Mouse (Mus musculus) right cerebral cortex, adult 18-20 months (tissue): ENCODE results near the gene Yy1.

ENCODE experiments used
- DNase-seq: peaks from one replicate; pipeline ENCODE4 v3.0.0; 2022; ENCODE audit warnings: mixed read lengths

Gene Yy1

GRCm38 (mm10) chr12:108865007-108865494 is 72.3 kb downstream of the Yy1 start:
- DNase-seq, result no peak

- no peak for DNase-seq
Measured at GRCm38 (mm10) chr12:108869575-108869974, 76.8 kb downstream of the Yy1 start.
